Mouse (Mus musculus) liver, embryonic 14.5 days (tissue): ENCODE results near the gene Porcn.

Experiments used
- CTCF ChIP-seq: IDR thresholded peaks from 2 replicates; pipeline ENCODE4 v1.5.1; 2016; ENCODE audit warnings: antibody characterized with exemption, low read depth, control low read depth
- EP300 ChIP-seq: IDR thresholded peaks from 2 replicates; pipeline ENCODE4 v1.6.1; 2016; ENCODE audit warnings: antibody characterized with exemption, low read depth

DNA sequence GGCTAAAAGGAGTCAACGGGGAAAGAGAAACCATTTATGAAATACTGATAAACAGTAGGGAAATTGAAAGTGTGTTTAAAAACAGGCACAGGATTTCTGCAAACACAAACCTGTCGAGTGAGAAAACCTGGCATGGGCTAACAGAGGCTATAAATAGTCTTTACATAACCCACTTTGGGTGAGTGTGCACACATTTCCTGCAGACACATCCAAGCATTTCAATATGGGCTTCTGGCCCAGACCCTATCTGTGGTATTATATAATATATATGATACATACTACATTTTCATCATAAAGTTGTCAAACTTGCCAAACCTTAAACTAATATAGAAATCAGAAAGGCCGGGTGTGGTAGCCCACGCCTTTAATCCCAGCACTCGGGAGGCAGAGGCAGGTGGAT, 43.2 kb downstream of the Porcn start:
- TF ChIP-seq CTCF (no peak), EP300 (no peak)
